Mouse (Mus musculus): ENCODE measurements around the gene Noxred1. TPM values are rescaled to one million over a fixed set of nuclear protein-coding genes. Genes with fewer than 3 reads are reported as not detected.

Noxred1 gene
- total and polyA plus RNA-seq, 3 experiments, result 0.17 to 0.19 TPM; not detected in 1

DNA sequence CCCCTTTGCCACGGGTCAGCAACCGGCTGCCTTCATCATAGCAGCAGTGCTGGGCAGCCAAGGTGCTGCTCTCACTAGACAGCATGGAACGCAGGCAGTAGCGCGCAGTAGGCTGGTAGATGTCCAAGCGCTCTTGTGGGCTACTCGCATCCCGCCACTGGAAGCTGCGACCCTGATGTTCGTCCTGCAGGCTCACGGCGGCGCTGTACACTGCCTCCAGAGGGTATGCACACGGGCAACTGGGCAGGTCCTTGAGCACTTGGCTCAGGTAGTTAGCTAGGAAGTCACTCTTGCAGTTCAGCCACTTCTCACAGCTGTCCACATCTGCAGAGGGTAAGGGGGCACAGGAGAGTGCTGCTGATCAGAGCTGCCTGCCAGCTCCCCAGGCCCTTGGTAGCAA is 41.3 kb upstream of the Noxred1 start:
- peaks cover 2 to 14% of the 10 kb centered on the region in 2 experiments; a peak in 3 of 4 replicates for H3K4me1 ChIP-seq (ENCODE audit: control insufficient read depth in 1 of 2, insufficient read depth in 2 of 2, low read length in 2 of 2)
- H3K9ac ChIP-seq (ENCODE audit: control insufficient read depth, low read depth, low read length, poor library complexity, severe bottlenecking), result no peak overlapping the region
- H3K27me3 ChIP-seq (ENCODE audit: control insufficient read depth in 1 of 2, insufficient read depth in 2 of 2, low read length in 2 of 2), result no peaks in the 10 kb centered on the region
- no peak overlapping the region for H3K4me3 ChIP-seq (ENCODE audit: control insufficient read depth in 1 of 2, insufficient read depth in 1 of 2, low read depth in 2 of 2, low read length in 2 of 2)
- no peaks in the 10 kb centered on the region for H3K79me2 ChIP-seq (ENCODE audit: control insufficient read depth, insufficient read depth, low read length, poor library complexity)
- peaks cover 6 to 14% of the 10 kb centered on the region in 2 experiments for H3K36me3 ChIP-seq (ENCODE audit: control insufficient read depth in 1 of 2, insufficient read depth in 2 of 2, low read length in 2 of 2)
- no peaks in the 10 kb centered on the region for H3K9me3 ChIP-seq (replicated peaks; ENCODE audit: insufficient read depth, low read length)
- no peak for TF ChIP-seq CHD1 (IDR thresholded peaks at IDR 0.05; ENCODE audit: low read depth, low read length)
- TF ChIP-seq USF2 (IDR thresholded peaks at IDR 0.05; ENCODE audit: borderline replicate concordance in 1 of 2, insufficient read depth in 1 of 2, low read depth in 1 of 2, low read length in 2 of 2), result no peak
- TF ChIP-seq ZC3H11A (IDR thresholded peaks at IDR 0.05; ENCODE audit: low read depth, low read length), result no peak
- no peak for TF ChIP-seq HCFC1 (IDR thresholded peaks at IDR 0.05; ENCODE audit: low read depth, low read length)
- TF ChIP-seq BHLHE40 (IDR thresholded peaks at IDR 0.05; ENCODE audit: borderline replicate concordance, low read depth, low read length), result no peak
- DNase-seq (ENCODE audit: low read depth, low spot score), result no peak
- no peak overlapping the region for H3K27ac ChIP-seq (ENCODE audit: control insufficient read depth, low read depth, low read length)

DNA sequence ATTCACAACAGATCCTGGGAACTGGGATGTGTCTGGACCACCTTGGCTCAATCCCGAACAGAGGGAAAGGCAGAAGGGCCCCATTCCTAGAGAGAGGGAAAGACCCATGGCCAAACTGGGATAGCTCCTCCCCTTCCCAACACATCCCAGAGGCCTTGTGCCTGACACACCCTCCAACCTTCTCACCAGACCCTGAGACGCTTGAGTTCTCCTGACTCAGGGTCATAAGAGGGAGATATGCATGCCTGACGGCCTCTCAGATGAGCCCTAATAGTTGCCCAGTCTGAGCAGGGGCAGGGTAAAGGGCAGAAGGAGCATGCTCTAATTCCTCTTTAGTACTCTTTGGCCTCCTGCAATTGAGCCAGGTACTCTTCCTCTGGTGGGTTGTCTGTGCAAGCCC is 40.8 kb upstream of the Noxred1 start:
- TF ChIP-seq POLR2A (IDR thresholded peaks at IDR 0.05; ENCODE audit: control insufficient read depth in 1 of 2, insufficient read depth in 1 of 2, low read depth in 1 of 2, low read length in 2 of 2, poor library complexity in 1 of 2), result no peak
- TF ChIP-seq RCOR1 (IDR thresholded peaks at IDR 0.05; ENCODE audit: low read depth, low read length), result no peak
- TF ChIP-seq ZKSCAN1 (IDR thresholded peaks at IDR 0.05; ENCODE audit: low read depth, low read length), result no peak
- TF ChIP-seq MXI1 (IDR thresholded peaks at IDR 0.05; ENCODE audit: low read depth, low read length), result no peak
- TF ChIP-seq SIN3A (IDR thresholded peaks at IDR 0.05; ENCODE audit: low read length), result no peak
- no peak for TF ChIP-seq NELFE (IDR thresholded peaks at IDR 0.05; ENCODE audit: low read depth, low read length)
- TF ChIP-seq TCF12 (IDR thresholded peaks at IDR 0.05; ENCODE audit: low read depth, low read length), result no peak
- no peak for TF ChIP-seq SMC3 (IDR thresholded peaks at IDR 0.05; ENCODE audit: low read depth, low read length)
- no peak for TF ChIP-seq NRF1 (IDR thresholded peaks at IDR 0.05; ENCODE audit: insufficient read depth, low read depth, low read length, poor library complexity, severe bottlenecking)
- TF ChIP-seq MYB (IDR thresholded peaks at IDR 0.05; ENCODE audit: low read depth, low read length), result no peak
- TF ChIP-seq EP300 (IDR thresholded peaks at IDR 0.05; ENCODE audit: low read depth in 1 of 2, low read length in 2 of 2), result no peak
- TF ChIP-seq TAL1 (IDR thresholded peaks at IDR 0.05; ENCODE audit: low read length), result no peak
- no peak for DNase-seq (ENCODE audit: low read depth, low spot score)
- no peaks in the 10 kb centered on the region for H3K79me2 ChIP-seq (ENCODE audit: control insufficient read depth, insufficient read depth, low read length, poor library complexity)
- H3K9me3 ChIP-seq (replicated peaks; ENCODE audit: insufficient read depth, low read length), result no peaks in the 10 kb centered on the region
- H3K4me3 ChIP-seq (ENCODE audit: control insufficient read depth in 1 of 2, insufficient read depth in 1 of 2, low read depth in 2 of 2, low read length in 2 of 2), result no peak overlapping the region
- peaks cover 6 to 14% of the 10 kb centered on the region in 2 experiments for H3K36me3 ChIP-seq (ENCODE audit: control insufficient read depth in 1 of 2, insufficient read depth in 2 of 2, low read length in 2 of 2)
- H3K27me3 ChIP-seq (ENCODE audit: control insufficient read depth in 1 of 2, insufficient read depth in 2 of 2, low read length in 2 of 2), result no peaks in the 10 kb centered on the region
- peaks cover 2 to 14% of the 10 kb centered on the region in 2 experiments; a peak in 3 of 4 replicates for H3K4me1 ChIP-seq (ENCODE audit: control insufficient read depth in 1 of 2, insufficient read depth in 2 of 2, low read length in 2 of 2)
- H3K27ac ChIP-seq (ENCODE audit: control insufficient read depth, low read depth, low read length), result no peak overlapping the region
- H3K9ac ChIP-seq (ENCODE audit: control insufficient read depth, low read depth, low read length, poor library complexity, severe bottlenecking), result no peak overlapping the region
